Mouse (Mus musculus): ENCODE results near the gene Syt16. TPM values are rescaled to one million over a fixed set of nuclear protein-coding genes. Genes with fewer than 3 reads are reported as not detected.

The Syt16 gene
- not detected for polyA plus RNA-seq (2017; shearing (Covaris generic))

DNA sequence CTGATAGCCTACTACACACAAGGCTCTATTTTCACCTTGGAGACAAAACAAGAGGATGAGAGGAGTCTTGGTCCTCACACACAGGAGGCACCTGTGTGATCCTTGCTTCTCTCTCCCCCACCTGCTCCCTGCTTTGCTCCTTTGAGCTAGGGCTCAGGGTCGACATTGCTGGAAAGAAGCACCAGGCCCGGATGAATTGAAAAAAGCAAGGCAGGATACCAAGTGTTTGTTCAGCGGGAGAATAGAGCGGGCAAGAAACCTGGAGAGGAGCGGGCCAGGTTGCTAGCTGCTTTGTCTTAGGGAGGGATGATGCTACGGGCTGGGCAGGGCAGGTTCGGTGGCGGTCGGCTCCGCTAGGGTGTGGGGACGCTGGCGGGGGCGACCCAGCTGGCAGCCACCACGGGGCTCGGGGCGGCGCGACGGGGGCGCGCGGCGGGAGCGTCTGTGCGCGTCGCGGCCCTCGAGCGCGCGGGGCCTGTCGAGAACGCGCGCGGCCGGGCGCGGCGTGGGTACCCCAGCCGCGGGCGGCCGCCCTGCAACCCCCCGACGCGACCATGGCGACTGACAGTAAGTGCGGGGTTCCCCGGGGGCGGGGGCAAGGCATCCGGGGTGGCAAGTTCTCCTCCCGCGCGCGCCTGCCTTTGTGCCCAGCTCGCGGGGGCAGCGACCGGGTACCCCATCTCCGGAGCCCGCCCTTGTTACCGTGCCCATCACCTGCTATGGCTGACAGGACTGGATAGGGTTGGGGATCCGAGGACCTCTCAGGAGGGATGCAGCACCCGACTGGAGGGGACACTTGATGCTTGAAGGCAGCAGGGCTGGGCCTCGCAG lies at the start of gene Syt16:
Gene Syt16 (plus strand): TSS at position 365 of the 831 bp plus-strand sequence.

DNA sequence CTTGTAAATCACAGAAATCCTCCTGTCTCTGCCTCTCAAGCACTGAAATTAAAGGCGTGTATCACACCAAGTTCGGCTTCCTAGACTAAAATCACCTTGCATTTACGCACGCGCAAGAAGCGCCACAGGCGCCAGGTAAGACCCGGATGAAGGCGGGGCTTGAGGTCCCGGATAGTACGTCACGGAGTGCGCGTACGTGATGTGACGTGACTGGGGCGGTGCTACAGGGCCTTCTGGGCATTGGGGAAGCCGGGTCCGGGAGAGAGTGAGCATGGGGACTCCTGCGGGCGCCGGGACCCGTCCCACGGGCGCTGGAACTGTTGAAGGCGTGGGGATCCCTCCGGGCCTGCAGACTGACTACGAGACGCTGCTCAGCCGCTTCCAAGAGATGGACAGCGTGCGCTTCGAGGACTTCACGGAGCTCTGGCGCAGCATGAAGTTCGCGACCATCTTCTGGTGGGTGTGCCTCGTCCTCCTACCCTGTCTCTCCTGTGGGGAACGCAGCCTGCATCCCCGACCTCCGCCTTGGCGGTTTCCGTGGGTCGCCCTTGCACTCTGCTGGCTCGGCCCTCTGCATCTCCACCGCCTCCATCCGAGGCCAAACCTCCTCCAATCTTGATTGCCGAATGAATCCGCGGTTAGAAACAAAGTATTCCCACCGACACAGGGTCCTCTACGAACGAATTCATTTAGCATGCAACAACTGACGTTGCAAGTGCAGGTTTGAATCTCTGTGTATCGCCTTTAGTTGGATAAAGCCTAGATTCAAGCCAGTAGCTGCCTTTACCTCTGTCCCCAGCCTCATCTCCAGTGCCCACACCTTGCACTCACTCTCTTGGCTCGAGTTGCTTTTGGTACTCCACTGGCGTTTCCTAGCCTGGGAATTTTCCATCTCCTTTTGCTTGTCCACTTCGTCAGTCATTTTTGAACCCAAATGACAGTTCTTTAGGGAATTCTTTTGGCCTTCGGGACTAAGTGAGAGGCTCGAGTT lies 32.9 kb upstream of the Syt16 start, which contains the start of gene Snapc1:
Gene Snapc1 (plus strand): TSS at position 191 of the 991 bp plus-strand sequence.

DNA sequence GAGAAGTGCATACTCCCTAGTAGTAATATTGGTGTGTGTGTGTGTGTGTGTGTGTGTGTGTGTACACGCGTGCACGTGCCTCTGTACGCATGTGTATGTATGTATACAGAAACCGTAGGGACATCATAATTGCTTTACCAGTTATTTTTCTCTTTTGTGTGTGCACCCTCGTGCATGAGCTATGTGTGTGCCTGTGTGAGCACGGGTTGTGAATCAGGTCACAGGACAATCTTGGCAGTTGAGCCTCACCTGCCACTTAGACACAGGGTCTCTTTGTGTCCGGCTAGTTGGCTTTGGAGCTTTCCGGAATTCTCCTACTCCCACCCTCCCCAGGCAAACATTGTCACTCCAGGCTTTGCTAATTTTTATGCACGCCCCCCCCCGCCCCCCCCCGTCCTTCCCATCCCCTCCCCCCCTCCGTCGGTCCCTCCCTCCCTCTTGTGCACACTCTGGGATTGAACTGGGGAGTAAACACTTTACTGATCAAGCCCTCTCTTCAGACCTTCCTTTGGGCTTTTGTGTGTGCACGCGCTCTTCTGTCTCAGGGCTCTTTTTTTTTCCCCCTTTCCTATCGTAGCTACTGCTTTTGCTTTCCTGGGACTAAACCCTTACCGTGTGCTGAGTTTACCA lies 319.0 kb downstream of the Syt16 start, which contains the start of gene Gm11042:
Gene Gm11042 (minus strand): TSS at position 51 of the 630 bp plus-strand sequence.

Other genes with a start within 250 kb of the Syt16 start
- gene Hif1a, start 96.3 kb upstream of the Syt16 start, polyA plus RNA-seq (2017; shearing (Covaris generic)): 169 TPM
- 36.1 TPM for gene Gm49321, start 60.0 kb upstream of the Syt16 start, polyA plus RNA-seq (2017; shearing (Covaris generic))
- 54.9 TPM for gene Snapc1, start 33.2 kb upstream of the Syt16 start, polyA plus RNA-seq (2017; shearing (Covaris generic))